Mouse (Mus musculus) limb, embryonic 12.5 days (tissue): ENCODE data around the gene Ckap2l. TPM values are rescaled to one million over a fixed set of nuclear protein-coding genes. Genes with fewer than 3 reads are reported as not detected.

Source experiments
- ATAC-seq: fragments of 200-750 bp; cut with Nextera tagmentation; 2 replicates; pipeline ENCODE4 v1.8.0; 2017; ENCODE audit warnings: low read depth, moderate TSS enrichment; ENCODE audit not compliant: insufficient number of reproducible peaks, insufficient read depth, low FRiP score, low TSS enrichment
- H3K27ac ChIP-seq: fragments of 300-500 bp; sonication (generic); 2 replicates; pipeline ENCODE4 v1.5.1; 2016; ENCODE audit warnings: mild to moderate bottlenecking, moderate library complexity
- H3K27me3 ChIP-seq: fragments of 300-500 bp; sonication (generic); 2 replicates; pipeline ENCODE4 v1.6.1; 2016; ENCODE audit warnings: mild to moderate bottlenecking, moderate library complexity
- H3K36me3 ChIP-seq: fragments of 300-500 bp; sonication (generic); 2 replicates; pipeline ENCODE4 v1.6.1; 2016; ENCODE audit warnings: mild to moderate bottlenecking, moderate library complexity
- H3K4me1 ChIP-seq: fragments of 300-500 bp; sonication (generic); replicated peaks from 2 replicates; pipeline ENCODE4 v1.6.1; 2016
- H3K4me2 ChIP-seq: fragments of 300-500 bp; sonication (generic); 2 replicates; pipeline ENCODE4 v1.6.1; 2016; ENCODE audit warnings: mild to moderate bottlenecking, moderate library complexity
- H3K4me3 ChIP-seq: fragments of 300-500 bp; sonication (generic); replicated peaks from 2 replicates; pipeline ENCODE4 v1.5.1; 2016; ENCODE audit warnings: mild to moderate bottlenecking
- H3K9ac ChIP-seq: fragments of 300-500 bp; sonication (generic); replicated peaks from 2 replicates; pipeline ENCODE4 v1.6.1; 2016; ENCODE audit warnings: mild to moderate bottlenecking, moderate library complexity
- H3K9me3 ChIP-seq: fragments of 300-500 bp; sonication (generic); 2 replicates; pipeline ENCODE4 v1.6.1; 2016; ENCODE audit warnings: mild to moderate bottlenecking, moderate library complexity
- WGBS: fragments of 180-500 bp; shearing (Covaris S2); methylation state at CpG from one replicate; pipeline ENCODE4 v1.1.7; 2016; 5-methylcytosine and 5-hydroxymethylcytosine counted together
- polyA plus RNA-seq: library from polyadenylated mRNA; unstranded; fragments of >200 nt; fragmentation: Nextera tagmentation; extraction: Ambion mirVana; gene quantifications from 2 replicates; pipeline ENCODE4 v1.2.1, GENCODE M21; 2016

Ckap2l gene
- polyA plus RNA-seq, 1 experiment from 2014 or later, result 39.0 TPM

- H3K27me3 ChIP-seq, result no peaks in the 10 kb centered on the region
- no peak overlapping the region for H3K4me2 ChIP-seq
- H3K36me3 ChIP-seq, result peaks cover 21% of the 10 kb centered on the region
- no peak for ATAC-seq
- H3K4me3 ChIP-seq, result no peak overlapping the region
- 81% methylated on average over 5 of the region's 5 CpGs for WGBS
- no peak overlapping the region for H3K9ac ChIP-seq
- no peaks in the 10 kb centered on the region for H3K4me1 ChIP-seq
- H3K27ac ChIP-seq, result no peak overlapping the region
- H3K9me3 ChIP-seq, result peaks cover 10% of the 10 kb centered on the region; the same call in 1 of the 2 replicates
Measured at GRCm38 (mm10) chr2:129263073-129263472, 33.9 kb downstream of the Ckap2l start.

DNA sequence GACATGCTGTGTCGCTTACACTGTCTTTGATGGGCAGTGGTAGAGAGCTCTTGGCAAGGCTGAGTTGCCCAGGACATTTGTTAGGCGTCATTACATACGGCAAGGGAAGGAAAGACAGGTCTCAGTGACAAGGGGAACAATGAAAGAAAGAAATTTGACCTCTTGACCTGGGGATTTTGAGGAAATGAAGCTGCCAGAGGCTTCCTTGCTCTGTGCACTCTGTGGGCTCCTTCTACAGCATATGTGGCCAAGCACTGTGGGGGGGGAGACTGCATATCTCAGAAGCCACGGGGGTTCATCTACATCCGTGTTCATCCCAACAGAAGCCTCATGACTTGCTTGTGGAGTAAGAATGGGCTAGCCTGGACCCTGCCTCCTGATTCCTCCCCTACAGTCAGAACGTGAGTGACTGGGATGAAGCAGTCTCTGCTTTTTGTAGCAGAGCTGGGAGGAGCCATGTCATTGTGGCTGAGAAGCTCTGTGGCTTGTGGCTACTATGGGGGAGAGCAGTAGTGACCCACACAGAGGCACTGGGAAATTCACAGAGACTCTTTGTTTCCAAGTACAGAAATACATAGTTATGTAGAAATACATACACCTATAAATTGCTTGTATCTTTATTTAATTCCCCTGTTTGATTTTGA, 35.7 kb downstream of the Ckap2l start:
- ATAC-seq, result no peak
- Histone ChIP-seq H3K27me3 (no peaks in the 10 kb centered on the region), H3K36me3 (peaks cover 3% of the 10 kb centered on the region; the same call in 1 of the 2 replicates), H3K4me2 (no peak overlapping the region), H3K9ac (no peak overlapping the region), H3K9me3 (peaks cover 3% of the 10 kb centered on the region; the same call in 1 of the 2 replicates), H3K4me1 (no peaks in the 10 kb centered on the region), H3K27ac (no peak overlapping the region), H3K4me3 (no peak overlapping the region)
- WGBS, result 61% methylated on average over 6 of the region's 6 CpGs

GRCm38 (mm10) chr2:129260646-129261045, 36.4 kb downstream of the Ckap2l start:
- Histone ChIP-seq H3K4me1 (no peaks in the 10 kb centered on the region), H3K4me2 (no peak overlapping the region), H3K9me3 (no peaks in the 10 kb centered on the region), H3K4me3 (no peak overlapping the region), H3K27me3 (no peaks in the 10 kb centered on the region), H3K36me3 (no peaks in the 10 kb centered on the region), H3K27ac (no peak overlapping the region), H3K9ac (no peak overlapping the region)
- 74% methylated on average over 3 of the region's 3 CpGs for WGBS
- ATAC-seq, result no peak

DNA sequence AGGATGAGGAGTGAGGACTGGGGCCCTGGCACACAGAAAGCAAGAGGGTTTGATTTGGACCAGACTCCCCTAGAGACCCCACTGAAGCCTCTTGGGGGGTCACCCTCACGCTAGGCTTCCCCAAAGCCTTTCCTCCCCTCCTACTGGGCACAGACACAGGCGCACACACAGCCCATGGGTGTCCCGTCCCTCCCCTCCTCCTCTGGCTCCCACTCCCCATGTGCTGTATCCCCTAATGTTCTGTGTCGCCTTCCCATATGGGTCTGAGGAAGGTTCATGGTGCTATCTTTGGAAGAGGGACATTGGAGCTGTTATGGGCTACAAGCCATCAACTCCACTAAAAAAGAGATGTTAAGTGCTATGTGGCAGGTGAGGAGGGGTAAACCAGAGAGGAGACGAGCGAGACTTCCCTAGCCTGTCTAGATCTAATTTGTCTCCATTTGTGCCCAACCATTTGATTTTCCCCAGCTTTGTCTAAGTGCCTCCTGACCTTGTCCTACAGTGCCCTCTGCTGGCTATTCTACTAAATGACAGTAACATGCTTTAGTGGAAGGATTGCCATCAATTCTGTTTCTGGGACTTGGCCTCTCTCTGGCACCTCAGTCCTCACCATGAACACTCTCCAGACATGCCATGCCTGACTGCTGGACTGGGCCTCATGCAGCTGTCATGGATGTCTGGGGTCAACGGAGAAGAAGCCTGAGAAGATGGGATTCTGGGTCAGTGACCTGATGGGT, 38.4 kb downstream of the Ckap2l start:
- 32% methylated on average over 7 of the region's 7 CpGs for WGBS
- peak; percentile 50 for ATAC-seq
- no peak overlapping the region for H3K4me2 ChIP-seq

GRCm38 (mm10) chr2:129258056-129258455, 39.0 kb downstream of the Ckap2l start:
- Histone ChIP-seq H3K27ac (no peak overlapping the region), H3K36me3 (no peaks in the 10 kb centered on the region), H3K4me3 (no peak overlapping the region), H3K4me1 (no peaks in the 10 kb centered on the region), H3K9me3 (no peaks in the 10 kb centered on the region), H3K9ac (no peak overlapping the region), H3K4me2 (no peak overlapping the region), H3K27me3 (no peaks in the 10 kb centered on the region)
- no peak for ATAC-seq
- WGBS, result 90% methylated on average over 3 of the region's 3 CpGs

More for the DNA sequence above, 38.4 kb downstream of the Ckap2l start:
- no peak overlapping the region for H3K27ac ChIP-seq
- H3K4me3 ChIP-seq, result no peak overlapping the region
- no peaks in the 10 kb centered on the region for H3K9me3 ChIP-seq
- no peaks in the 10 kb centered on the region for H3K27me3 ChIP-seq
- no peaks in the 10 kb centered on the region for H3K36me3 ChIP-seq
- no peaks in the 10 kb centered on the region for H3K4me1 ChIP-seq
- H3K9ac ChIP-seq, result no peak overlapping the region

GRCm38 (mm10) chr2:129256006-129256405, 41.0 kb downstream of the Ckap2l start:
- no peak for ATAC-seq
- WGBS, result 63% methylated on average over 4 of the region's 4 CpGs
- H3K9me3 ChIP-seq, result no peaks in the 10 kb centered on the region

GRCm38 (mm10) chr2:129254076-129254475, 42.9 kb downstream of the Ckap2l start:
- Histone ChIP-seq H3K27ac (no peak overlapping the region), H3K4me2 (no peak overlapping the region), H3K36me3 (no peaks in the 10 kb centered on the region), H3K4me1 (no peaks in the 10 kb centered on the region), H3K27me3 (no peaks in the 10 kb centered on the region), H3K9me3 (no peaks in the 10 kb centered on the region), H3K9ac (no peak overlapping the region), H3K4me3 (no peak overlapping the region)
- ATAC-seq, result no peak
- 52% methylated on average over 2 of the region's 2 CpGs for WGBS

More at GRCm38 (mm10) chr2:129256006-129256405, 41.0 kb downstream of the Ckap2l start:
- Histone ChIP-seq H3K36me3 (no peaks in the 10 kb centered on the region), H3K4me2 (no peak overlapping the region), H3K4me1 (no peaks in the 10 kb centered on the region), H3K4me3 (no peak overlapping the region), H3K27me3 (no peaks in the 10 kb centered on the region), H3K27ac (no peak overlapping the region), H3K9ac (no peak overlapping the region)

- Histone ChIP-seq H3K4me2 (no peak overlapping the region), H3K4me1 (no peaks in the 10 kb centered on the region), H3K9ac (no peak overlapping the region), H3K4me3 (no peak overlapping the region), H3K36me3 (no peaks in the 10 kb centered on the region), H3K9me3 (no peaks in the 10 kb centered on the region), H3K27me3 (no peaks in the 10 kb centered on the region), H3K27ac (no peak overlapping the region)
- 44% methylated on average over 2 of the region's 2 CpGs for WGBS
- ATAC-seq, result no peak
Measured at GRCm38 (mm10) chr2:129253631-129253970, 43.4 kb downstream of the Ckap2l start.

GRCm38 (mm10) chr2:129252836-129253630, 44.0 kb downstream of the Ckap2l start:
- Histone ChIP-seq H3K4me1 (no peaks in the 10 kb centered on the region), H3K9ac (no peak overlapping the region), H3K36me3 (no peaks in the 10 kb centered on the region), H3K4me2 (no peak overlapping the region), H3K9me3 (no peaks in the 10 kb centered on the region), H3K27me3 (no peaks in the 10 kb centered on the region), H3K4me3 (no peak overlapping the region), H3K27ac (no peak overlapping the region)
- no peak for ATAC-seq
- 86% methylated on average over 19 of the region's 19 CpGs for WGBS

DNA sequence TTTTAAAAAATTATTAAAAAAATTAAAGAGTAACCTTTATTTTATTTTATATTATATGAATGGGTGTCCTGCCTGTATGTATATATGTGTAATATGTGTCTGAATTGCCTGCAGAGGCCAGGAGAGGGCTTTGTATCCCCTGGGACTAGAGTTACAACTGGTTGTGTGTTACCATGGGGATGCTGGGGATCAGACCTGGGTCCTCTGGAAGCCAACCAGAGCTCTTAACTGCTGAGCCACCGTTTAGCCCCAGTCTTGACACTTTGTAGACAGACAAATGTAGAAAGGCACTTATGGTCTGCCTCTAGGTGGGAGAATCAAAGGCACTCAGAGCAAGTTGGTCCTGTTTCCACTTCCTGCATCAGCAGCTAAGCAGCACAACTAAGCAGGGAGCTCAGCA, 47.7 kb downstream of the Ckap2l start:
- Histone ChIP-seq H3K4me3 (no peak overlapping the region), H3K27ac (no peak overlapping the region), H3K27me3 (no peaks in the 10 kb centered on the region), H3K4me2 (no peak overlapping the region), H3K4me1 (peaks cover 10% of the 10 kb centered on the region; the same call in 1 of the 2 replicates), H3K36me3 (no peaks in the 10 kb centered on the region), H3K9me3 (no peaks in the 10 kb centered on the region), H3K9ac (no peak overlapping the region)
- ATAC-seq, result no peak
- 48% methylated on average over 1 of the region's 1 CpGs for WGBS

GRCm38 (mm10) chr2:129247707-129248121, 49.3 kb downstream of the Ckap2l start:
- 92% methylated on average over 7 of the region's 7 CpGs for WGBS
- Histone ChIP-seq H3K4me1 (peaks cover 14% of the 10 kb centered on the region; the same call in 1 of the 2 replicates), H3K36me3 (no peaks in the 10 kb centered on the region), H3K27me3 (no peaks in the 10 kb centered on the region), H3K4me2 (no peak overlapping the region), H3K27ac (no peak overlapping the region), H3K9me3 (no peaks in the 10 kb centered on the region), H3K9ac (no peak overlapping the region), H3K4me3 (no peak overlapping the region)
- ATAC-seq, result no peak
